Mouse (Mus musculus): ENCODE measurements around the gene Pgrmc2.

DNA sequence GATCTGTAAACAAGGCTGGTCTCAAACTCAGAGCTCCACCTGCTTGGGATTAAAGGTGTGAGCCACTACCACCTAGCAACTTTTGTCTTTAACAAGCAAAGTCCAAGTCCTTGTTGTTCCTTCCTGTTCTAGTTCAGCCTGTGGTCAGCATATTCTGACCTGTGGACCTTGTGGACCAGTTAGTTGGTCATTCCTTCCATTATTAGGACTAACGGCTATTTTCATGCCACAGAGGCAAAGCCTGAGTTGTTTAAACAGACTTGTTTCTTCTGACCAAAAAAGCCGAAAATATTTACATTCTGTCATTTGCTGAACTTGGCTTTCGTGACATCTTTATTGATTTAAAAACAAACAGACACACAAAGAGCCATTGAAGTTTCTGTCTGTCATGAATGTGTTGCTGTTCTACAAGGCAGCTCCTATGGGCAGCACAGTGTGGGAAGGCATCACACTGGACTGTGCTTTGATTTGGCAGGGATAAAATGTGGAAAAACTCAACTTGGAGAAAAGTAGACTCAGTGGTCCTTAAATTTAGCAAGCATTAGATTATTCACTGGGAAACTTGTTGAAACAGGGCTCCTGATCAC lies 64.7 kb downstream of the Pgrmc2 start:
- TF ChIP-seq EP300 (IDR thresholded peaks at IDR 0.05; ENCODE audit: low read depth) (no peak), CTCF (IDR thresholded peaks at IDR 0.05; ENCODE audit: low read depth) (no peak)
